Mouse (Mus musculus) urinary bladder, adult 2 months (tissue): ENCODE results near the gene Serpina10. TPM values are rescaled to one million over a fixed set of nuclear protein-coding genes. Genes with fewer than 3 reads are reported as not detected.
"Not testable (repeated sequence)": the region's sequence is repeated elsewhere in the genome, so short reads cannot be mapped to it uniquely, and the experiment has no call there.

Experiments
- DNase-seq: peaks from one replicate; pipeline ENCODE4 v3.0.0; 2022; ENCODE audit warnings: low spot score
- polyA plus RNA-seq: library from polyadenylated mRNA; depleted of rRNA; stranded (reverse); fragments of >200 nt; gene quantifications from 2 replicates; pipeline ENCODE4 v1.2.3, GENCODE M21; 2012; rRNA removed

Serpina10 gene
- not detected in 2 replicates for polyA plus RNA-seq

GRCm38 (mm10) chr12:103631203-103631612 lies at the start of gene Serpina10:
Gene Serpina10, minus strand, starts transcription at chr12:103631444.
- no peak for DNase-seq

DNA sequence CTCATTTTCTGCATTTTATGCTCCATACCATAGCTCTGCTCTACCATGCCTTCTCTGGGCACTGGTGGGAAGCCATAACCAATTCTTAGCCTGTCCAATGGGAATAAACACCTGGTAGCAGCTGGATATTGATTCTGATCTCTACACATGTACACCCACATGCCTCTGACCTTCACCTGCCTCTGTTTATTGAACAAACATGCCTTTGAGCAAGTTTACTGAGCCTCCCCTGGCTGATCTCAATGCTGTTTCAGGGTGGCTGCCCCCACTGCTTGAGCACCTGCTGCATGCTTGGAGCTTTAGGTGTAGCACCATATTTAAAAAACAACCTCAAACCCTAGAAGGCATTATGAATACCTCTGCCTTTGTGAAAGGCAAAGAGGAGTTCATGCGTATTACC lies 48.6 kb upstream of the Serpina10 start:
- DNase-seq = not testable (repeated sequence)

DNA sequence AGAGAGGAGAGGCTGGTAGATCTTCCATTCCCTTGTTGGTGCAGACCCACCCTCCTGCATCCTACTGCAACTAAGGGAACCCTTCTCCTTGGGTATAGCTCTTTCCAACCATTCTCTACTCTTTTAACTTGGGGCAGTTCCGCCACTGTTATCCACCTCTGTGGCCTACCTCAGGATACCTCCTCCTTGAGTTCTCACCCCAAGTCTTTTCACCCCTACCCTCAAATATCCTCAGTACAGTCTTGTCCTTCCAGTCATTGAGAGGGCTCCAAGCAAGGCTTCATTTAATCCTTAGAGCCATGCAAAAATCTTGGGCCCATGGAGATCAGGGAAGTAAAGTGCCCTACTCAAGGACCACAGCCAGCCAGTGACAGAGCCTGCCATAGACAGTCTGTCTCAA lies 44.8 kb upstream of the Serpina10 start, which contains the start of gene Serpina16:
Gene Serpina16, minus strand, starts transcription at position 101 of the 400 bp plus-strand sequence.
- DNase-seq = no peak

DNA sequence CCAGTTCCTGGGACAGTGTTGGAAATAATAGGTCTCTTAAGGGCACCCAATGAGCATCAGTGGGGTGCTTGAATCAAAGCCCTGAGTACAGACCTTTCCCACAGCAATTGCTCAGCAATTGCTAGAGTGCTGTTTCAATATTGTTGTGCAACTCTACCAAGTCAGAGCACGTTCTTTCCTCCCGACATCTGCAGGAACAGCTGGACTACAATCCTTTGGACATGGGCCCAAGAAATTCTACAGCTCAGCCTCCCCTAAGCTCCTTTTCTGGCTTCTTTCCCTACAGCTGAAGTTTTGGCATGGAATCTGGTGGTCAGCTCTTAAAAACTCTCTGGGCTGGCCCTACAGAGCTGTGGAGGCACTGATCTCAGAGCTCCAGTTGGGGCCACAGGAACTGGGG lies 41.9 kb upstream of the Serpina10 start:
- DNase-seq = no peak

DNA sequence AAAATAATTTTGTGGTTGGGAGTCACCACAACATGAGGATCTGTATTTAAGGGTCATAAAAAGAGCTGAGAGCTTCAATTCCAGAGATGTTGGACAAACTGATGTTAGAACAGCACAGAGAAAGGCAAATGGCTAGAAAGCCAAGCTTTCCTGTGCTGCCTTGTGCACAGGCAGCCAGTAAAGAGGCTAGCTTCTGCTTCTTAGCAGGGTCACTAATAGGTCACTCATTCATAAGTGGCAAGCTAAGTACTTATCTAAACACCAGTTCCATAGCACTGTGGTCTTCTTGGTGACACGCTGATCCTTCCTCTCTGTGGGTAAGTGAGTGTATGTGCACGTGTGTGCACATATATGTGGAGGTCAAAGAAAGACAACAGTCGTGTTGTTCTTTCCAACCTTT lies 40.2 kb upstream of the Serpina10 start:
- DNase-seq = no peak

DNA sequence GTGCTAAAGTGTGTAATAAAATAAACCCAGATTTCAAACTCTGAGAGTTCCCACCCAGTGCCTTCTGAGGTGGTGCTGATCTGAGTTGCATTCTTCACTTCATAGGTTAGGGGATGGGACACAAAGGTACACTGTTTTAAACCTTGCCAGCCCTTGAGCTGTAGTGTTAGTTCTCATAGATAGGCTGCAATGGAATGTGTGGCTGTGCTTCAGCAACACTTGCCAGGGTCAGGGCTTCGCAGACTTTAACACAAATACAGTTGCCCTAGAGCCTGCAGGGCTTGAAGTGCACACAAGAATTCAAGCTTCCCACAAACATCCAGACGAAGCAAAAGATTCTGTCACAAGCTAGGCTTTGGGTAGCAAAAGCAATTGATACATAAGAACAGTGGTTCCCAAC lies 39.7 kb upstream of the Serpina10 start:
- no peak for DNase-seq

- DNase-seq = no peak
Measured at GRCm38 (mm10) chr12:103670344-103670743, 39.1 kb upstream of the Serpina10 start.

DNA sequence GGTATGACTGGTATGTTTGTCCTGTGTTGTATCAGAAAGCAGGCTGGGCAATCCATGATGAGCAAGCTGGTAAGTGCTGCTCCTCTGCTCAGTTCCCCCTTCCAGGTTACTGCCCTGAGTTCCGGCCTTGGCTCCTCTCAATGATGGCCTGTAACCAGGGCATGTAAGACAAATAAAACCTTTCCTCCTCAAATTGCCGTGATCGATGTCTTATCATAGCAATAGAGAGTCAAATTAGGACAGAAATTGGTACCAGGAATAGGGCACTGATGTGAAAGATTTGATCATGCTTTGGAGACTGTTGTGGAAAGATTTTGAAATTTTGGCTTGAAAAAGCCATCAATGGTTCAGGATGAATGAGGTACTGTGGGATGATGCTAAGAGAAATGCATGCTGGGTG lies 34.0 kb upstream of the Serpina10 start:
- no peak for DNase-seq

- not testable (repeated sequence) for DNase-seq
Measured at GRCm38 (mm10) chr12:103662053-103662452, 30.8 kb upstream of the Serpina10 start.

- DNase-seq = no peak
Measured at GRCm38 (mm10) chr12:103660076-103660475, 28.8 kb upstream of the Serpina10 start.

DNA sequence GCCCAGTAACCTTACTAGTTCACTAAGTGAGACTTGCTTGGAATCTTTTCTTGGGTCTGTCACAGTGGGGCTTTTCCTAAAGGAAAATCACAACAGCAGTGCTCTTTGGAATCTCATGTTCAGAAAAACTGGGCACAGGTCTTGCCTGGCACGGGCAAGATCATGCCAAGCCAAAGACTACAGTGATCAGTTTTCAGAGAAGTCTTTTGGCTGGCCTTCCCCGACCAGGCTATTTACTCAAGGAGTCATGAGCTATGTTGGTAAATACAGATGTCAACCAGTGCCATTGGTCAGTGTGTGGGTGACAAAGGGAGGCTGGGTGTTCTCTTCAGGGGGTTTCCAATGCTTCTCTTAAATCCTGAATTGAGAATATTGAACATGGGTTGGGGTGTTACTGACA lies 27.9 kb upstream of the Serpina10 start:
- DNase-seq = no peak

DNA sequence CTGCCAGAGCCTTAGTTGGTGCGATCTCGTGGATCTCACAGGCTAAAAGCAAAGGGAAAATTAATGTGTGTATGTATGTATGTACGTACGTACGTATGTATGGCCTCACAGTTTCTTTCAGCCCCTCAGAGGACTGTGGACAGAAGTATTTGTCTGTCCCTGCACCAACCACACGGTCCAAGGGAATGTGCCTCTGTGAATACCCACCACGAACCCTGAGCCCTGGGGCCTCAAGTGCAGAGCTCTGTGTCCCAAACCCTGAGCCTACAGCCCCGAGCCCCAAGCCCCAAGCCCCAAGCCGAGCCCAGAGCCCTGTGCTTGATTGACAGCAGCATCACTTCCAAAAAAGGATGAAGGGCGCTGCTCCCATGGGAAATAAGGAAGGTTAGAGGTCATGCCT lies 26.7 kb upstream of the Serpina10 start:
- no peak for DNase-seq

GRCm38 (mm10) chr12:103656848-103657626 lies 25.8 kb upstream of the Serpina10 start, which contains the start of gene Serpina6:
Gene Serpina6, minus strand, starts transcription at chr12:103657212.
- no peak for DNase-seq

DNA sequence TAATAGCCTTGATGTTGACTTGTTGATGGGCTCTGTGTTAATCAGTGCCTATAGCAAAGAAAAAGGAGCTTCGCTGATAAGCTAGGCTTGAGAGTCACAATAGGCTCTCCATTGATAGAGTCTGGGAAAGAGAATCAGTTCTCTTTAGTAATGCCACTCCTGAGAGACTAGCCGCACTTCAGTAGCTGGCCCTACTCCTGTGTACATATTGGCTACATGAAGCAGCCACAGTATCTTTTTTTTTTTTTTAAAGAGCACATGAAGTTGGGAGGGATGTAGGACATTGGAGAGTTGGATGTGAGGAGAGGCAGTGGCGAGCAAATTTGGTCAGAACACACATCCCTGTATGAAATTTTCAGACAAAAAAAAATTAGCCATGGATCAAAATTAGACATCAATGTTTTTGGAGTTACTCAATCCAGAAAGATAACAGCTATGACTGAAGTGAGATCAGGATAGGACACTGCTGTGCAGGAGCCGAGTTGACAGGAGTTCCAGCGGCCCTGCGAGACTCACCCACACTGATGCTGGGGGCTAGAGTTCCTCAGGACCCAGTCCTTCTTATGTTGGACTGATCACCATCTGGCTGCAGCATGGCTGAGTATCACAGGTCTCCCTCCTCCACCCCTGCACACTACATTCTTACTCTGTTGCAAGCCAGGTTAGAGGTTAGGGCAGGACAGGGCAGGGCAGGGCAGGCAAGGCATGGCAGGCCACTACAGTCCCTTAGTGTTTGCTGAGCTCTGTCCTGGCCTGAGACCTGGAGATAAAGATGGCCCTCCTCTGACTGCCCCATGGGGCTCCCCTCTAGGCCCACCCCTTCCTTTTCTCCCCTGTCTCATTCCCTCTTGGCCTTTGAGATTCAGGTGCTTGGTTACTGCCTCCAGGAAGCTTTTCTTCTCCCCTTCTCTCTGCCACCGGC lies 24.1 kb upstream of the Serpina10 start:
- DNase-seq = no peak

GRCm38 (mm10) chr12:103653836-103654235 lies 22.6 kb upstream of the Serpina10 start:
- no peak for DNase-seq

GRCm38 (mm10) chr12:103646314-103646713 lies 15.1 kb upstream of the Serpina10 start:
- no peak for DNase-seq

DNA sequence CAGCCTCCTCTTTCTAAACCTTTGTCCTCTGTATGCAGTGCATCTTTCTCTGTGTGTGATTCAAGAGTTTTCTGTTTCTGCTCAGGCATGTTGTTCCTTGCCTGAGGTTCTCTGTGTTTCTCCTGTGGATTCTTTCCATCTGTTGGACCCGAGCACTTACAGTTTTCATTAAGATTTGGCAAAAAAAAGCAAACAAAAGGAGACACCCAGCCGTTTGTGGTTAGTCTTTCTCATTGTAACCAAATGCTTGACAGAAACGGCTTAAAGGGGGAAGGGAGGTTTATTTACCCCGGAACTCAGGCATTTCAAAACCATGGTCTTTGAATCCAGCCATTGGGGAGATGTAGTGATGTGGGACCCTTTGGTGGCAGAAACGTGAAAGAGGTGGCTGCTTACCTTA lies 13.4 kb upstream of the Serpina10 start:
- no peak for DNase-seq

DNA sequence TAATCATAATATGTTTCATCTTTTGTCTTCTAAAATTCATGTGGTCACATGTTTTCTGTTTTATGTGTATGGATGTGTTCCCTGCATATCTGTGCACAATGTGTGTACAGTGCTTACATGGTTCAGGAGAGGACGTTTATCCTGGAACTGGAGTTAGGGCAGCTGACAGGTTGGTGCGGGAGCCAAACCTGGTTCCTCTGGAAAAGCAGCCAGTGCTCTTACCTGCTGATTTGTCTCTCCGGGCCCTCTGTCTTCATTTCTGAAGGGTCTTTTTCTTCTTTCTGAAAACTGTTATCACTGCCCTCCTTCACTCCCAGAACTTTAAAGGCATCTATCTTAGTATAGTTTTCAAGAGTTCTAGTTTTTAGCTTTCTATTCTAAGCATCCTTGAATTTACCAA lies 12.6 kb upstream of the Serpina10 start:
- no peak for DNase-seq

GRCm38 (mm10) chr12:103643336-103643735 lies 12.1 kb upstream of the Serpina10 start:
- DNase-seq = peak; percentile 72

- no peak for DNase-seq
Measured at GRCm38 (mm10) chr12:103635846-103636245, 4.6 kb upstream of the Serpina10 start.

- no peak for DNase-seq
Measured at GRCm38 (mm10) chr12:103634430-103634829, 3.2 kb upstream of the Serpina10 start.

DNA sequence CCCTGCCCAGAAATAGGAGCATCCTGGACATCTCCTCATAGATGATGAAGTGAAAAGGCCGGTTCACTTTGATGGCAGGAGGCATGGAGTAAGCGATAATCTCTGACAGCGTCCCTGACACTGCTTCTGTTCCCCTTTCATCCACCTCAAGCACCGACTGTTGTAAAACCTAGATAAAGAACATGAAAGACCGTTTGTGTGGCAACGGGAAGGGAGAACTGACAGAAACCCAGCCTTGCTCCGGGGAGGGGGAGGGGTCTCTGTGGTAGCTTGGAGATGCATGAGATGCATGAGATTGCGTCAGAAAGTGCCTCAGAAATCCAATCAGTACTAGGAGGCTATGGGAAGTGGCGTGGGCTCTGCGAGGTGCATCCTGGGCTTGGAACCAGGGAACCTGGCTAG lies 14.4 kb downstream of the Serpina10 start:
- DNase-seq = no peak

- DNase-seq = no peak
Measured at GRCm38 (mm10) chr12:103615734-103616133, 15.5 kb downstream of the Serpina10 start.
